Mouse (Mus musculus) small intestine, adult 2 months (tissue): ENCODE results near the gene Pou1f1.

Experiments used
- CTCF ChIP-seq: fragments of 200-500 bp; IDR thresholded peaks from 2 replicates; pipeline ENCODE4 v1.5.1; 2012; ENCODE audit warnings: low read depth, mild to moderate bottlenecking, control low read depth, inconsistent platforms, low read length, moderate library complexity, mixed read lengths; ENCODE audit not compliant: insufficient replicate concordance, insufficient read length; ENCODE audit errors: extremely low read depth
- POLR2A ChIP-seq: fragments of 200-500 bp; IDR thresholded peaks from 2 replicates; pipeline ENCODE4 v1.6.1; 2012; ENCODE audit warnings: low read depth, mild to moderate bottlenecking, control low read depth, inconsistent platforms, low read length, moderate library complexity

GRCm38 (mm10) chr16:65533315-65533999, 13.1 kb downstream of the Pou1f1 start:
- TF ChIP-seq CTCF = no peak
- no peak for TF ChIP-seq POLR2A
